8 mouse cellular contexts compared by ENCODE assay signal in genomic region chr6:113530932-113531839, GRCm38 (mm10). TPM values are rescaled to one million over a fixed set of nuclear protein-coding genes. Genes with fewer than 3 reads are reported as not detected.
DNase-seq lines count a peak whose midpoint lies in the region; ATAC-seq lines count a peak whose summit lies in the region.

Gene Emc3, minus strand, starts transcription at chr6:113531652.
Gene Fancd2, plus strand, starts transcription at chr6:113531682.

- peaks cover 12% of the 10 kb centered on the region for H3K4me1 ChIP-seq in hindbrain, embryonic 14.5 days (replicated peaks; ENCODE audit: control insufficient read depth, insufficient read depth, low read length)

- H3K27ac ChIP-seq in hindbrain, embryonic 14.5 days: peak within 1 kb of the TSS; percentile 77

- H3K9me3 ChIP-seq in hindbrain, embryonic 14.5 days (ENCODE audit: control insufficient read depth, low read length): no peaks in the 10 kb centered on the region

- peak within 1 kb of the TSS; percentile 94 for H3K4me3 ChIP-seq in hindbrain, embryonic 14.5 days (replicated peaks; ENCODE audit: low read length)

- H3K9ac ChIP-seq in hindbrain, embryonic 14.5 days: peak within 1 kb of the TSS; percentile 73

- peak within 1 kb of the TSS; percentile 85 for H3K4me2 ChIP-seq in hindbrain, embryonic 14.5 days (replicated peaks)

- H3K27me3 ChIP-seq in hindbrain, embryonic 14.5 days (ENCODE audit: control insufficient read depth, insufficient read depth, low read length): no peaks in the 10 kb centered on the region

- DNase-seq in R1 (ENCODE audit: low read depth, low spot score): peak; percentile 92
- DNase-seq in cerebellum, postnatal 14 days: peak; percentile 97 to 99
- DNase-seq in frontal cortex, postnatal 25 days (ENCODE audit: low spot score in 2 of 2): peak; percentile 89 to 91
- peak; percentile 99 for DNase-seq in hindbrain, embryonic 14.5 days (ENCODE audit: low spot score)
- DNase-seq in layer of hippocampus, postnatal 25 days (ENCODE audit: extremely low spot score in 1 of 2, low spot score in 1 of 2): peak; percentile 98
- DNase-seq in lung, postnatal 14 days: peak; percentile 92
- peak; percentile 90 for DNase-seq in ovary, postnatal 36 days (ENCODE audit: low spot score)
- DNase-seq in thymus, postnatal 14 days: peak; percentile 94

- ATAC-seq in hindbrain, embryonic 14.5 days (ENCODE audit: low FRiP score): peak; percentile 91

- 1% methylated on average over 47 of the region's 47 CpGs for WGBS in hindbrain, embryonic 14.5 days

- H3K36me3 ChIP-seq in hindbrain, embryonic 14.5 days (replicated peaks; ENCODE audit: control insufficient read depth, insufficient read depth): no peaks in the 10 kb centered on the region

RNA-seq across cellular contexts. Expression of gene Emc3, which starts in this region (rescaled TPM):
- polyA plus RNA-seq in hindbrain, embryonic 14.5 days (2014; fragmentation: Nextera tagmentation; extraction: Ambion mirVana): 107 and 119 TPM in 2 replicates
- 10 to 100 TPM; 76.8 to 85.4 TPM for total RNA-seq in layer of hippocampus, postnatal 25 days (2021)

RNA-seq across cellular contexts. Expression of gene Fancd2, which starts in this region (rescaled TPM):
- polyA plus RNA-seq in hindbrain, embryonic 14.5 days (2014; fragmentation: Nextera tagmentation; extraction: Ambion mirVana): 2.1 and 2.5 TPM in 2 replicates
- 1 to 10 TPM; 1.4 to 2.3 TPM for total RNA-seq in layer of hippocampus, postnatal 25 days (2021)

Comparison
In these comparisons a context has a peak if more than half of its experiments do, and no peak if none do; other contexts are left out.
1. Peak in every context shown above with its lines: DNase-seq, ATAC-seq, H3K4me3 ChIP-seq and H3K27ac ChIP-seq.